Mouse (Mus musculus): Measurements from ENCODE around the gene Fga.

DNA sequence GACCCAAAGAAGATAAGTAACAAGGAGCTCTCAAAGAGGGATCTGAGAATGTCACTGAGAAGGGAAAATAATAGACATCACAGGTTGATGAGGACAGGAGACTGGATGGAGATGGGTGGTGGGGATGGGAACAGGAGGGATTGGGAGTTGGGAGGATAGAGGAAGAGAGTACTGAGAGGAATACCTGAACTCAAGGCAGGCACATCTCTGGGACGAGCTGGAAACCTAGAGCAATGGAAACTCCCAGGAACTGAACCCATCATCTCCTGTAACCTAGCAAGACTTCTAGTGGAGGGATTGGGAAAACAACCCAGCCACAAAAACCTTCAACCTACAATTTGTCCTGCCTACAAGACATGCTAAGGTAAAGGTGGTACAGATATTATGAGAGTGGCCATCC, 9.6 kb upstream of the Fga start:
- TF ChIP-seq CTCF (IDR thresholded peaks at IDR 0.05; ENCODE audit: low read depth) (no peak), EP300 (IDR thresholded peaks at IDR 0.05; ENCODE audit: low read depth) (no peak)

Measured in heart, postnatal 0 days (tissue).